Mouse (Mus musculus) CD4-positive, CD25-positive, alpha-beta regulatory T cell (primary cell): ENCODE measurements around the gene Gmds. TPM values are rescaled to one million over a fixed set of nuclear protein-coding genes. Genes with fewer than 3 reads are reported as not detected.

ENCODE experiments used
- polyA plus RNA-seq: library from polyadenylated mRNA; unstranded; fragments of 100-300 nt; shearing (Covaris generic); gene quantifications from one replicate; pipeline ENCODE4 v1.2.1, GENCODE M21; 2017

Gene Gmds
- polyA plus RNA-seq = 17.5 TPM

DNA sequence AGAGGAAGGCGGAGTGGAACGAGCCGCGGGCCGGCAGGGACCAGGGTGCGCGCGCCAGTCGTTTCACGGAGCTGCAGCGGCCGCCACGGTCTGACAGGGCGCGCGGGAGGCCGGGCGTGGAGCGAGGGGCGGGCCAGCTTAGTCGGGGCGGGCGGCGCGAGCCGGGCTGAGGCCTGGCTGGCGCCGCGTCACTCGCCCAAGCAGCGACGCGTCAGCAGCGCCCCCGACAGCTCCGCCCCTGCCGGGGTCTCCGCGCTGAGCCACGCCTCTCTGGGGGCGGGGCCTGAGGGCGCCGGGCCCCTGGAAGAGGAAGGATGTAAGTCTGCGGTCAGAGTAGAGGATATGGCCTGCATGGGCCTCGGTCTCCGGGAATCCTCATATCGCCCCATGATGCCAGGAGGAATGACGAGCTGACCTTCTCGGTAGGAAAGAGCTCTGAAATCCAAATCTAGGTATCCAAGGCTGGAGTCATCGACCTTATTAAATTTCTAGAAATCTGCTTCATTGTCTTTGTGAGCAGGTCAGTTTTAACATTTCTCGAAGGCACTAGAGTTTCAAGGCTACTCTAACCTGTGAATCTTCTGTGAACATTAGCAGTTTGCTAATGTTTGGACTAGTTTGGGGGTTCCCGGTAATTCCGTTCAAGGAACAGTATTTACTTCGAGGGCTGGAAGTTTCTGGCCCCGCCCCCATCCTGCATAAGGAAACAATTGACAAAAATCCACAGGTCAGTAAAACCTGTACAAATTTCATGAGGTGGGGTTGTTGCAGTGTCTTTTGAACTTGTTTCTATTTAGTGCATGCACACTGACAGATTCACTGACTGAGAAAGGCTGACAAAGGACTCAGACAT, at the start of gene Gmds:
Gene Gmds, minus strand, starts transcription at position 228 of the 853 bp plus-strand sequence.

DNA sequence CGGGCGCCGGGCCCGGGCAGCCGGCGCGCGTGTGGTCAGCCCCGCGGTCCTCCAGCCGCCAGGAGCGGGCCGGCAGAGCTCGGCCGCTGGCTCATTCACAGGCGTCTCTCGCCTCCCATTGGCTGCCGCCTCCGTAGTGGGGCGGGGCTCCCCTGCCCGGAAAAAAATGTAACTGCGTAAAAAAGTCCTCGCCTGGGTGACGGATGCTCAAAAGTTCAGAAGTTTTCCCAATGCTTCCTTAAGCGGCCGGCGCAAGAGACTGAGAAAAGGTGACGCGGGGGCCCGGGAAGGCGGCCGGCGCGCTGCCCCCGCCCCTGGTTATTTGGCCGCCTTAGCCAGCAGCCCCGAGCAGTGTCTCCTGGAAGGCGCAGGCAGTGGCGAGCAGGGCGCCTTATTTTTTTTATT, 532.1 kb downstream of the Gmds start, which contains the start of gene Foxc1:
Gene Foxc1, plus strand, starts transcription at position 206 of the 405 bp plus-strand sequence.

